34 mouse cellular contexts compared by ENCODE assay signal in the genomic region with DNA sequence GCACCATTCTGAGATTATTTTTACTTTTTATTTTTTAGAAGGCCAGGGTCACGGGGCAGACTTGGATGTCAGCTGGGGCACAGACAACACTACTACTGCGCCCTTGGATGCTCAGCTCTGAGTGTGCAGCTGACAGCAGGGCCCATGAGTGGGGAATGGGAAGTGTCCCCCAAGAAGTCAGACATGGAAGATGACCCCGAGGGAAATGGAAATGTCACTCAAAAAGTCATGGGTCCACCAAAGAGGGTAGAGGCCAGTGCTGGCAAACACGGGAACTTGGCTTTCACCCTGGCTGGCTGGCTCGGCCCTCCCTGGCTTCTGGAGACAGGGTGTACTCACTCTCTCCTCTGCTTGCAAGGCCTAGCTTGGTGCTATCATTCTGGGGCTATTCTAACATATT.
"Had no signal": no experiment of that assay in that cellular context is flagged by ENCODE, and none has a peak within 500 bp of the region (broad histone marks: within the 10 kb centered on the region; RNA-seq: fewer than 3 reads in every experiment).

No protein-coding gene starts in this region.

- H3K9ac ChIP-seq: heart, embryonic 15.5 days; hindbrain, embryonic 12.5 days; hindbrain, embryonic 13.5 days; hindbrain, embryonic 14.5 days; hindbrain, embryonic 15.5 days; intestine, embryonic 15.5 days; kidney, embryonic 15.5 days had no signal

- H3K27ac ChIP-seq: heart, embryonic 10.5 days; hindbrain, embryonic 10.5 days; hindbrain, embryonic 12.5 days; hindbrain, embryonic 13.5 days; hindbrain, embryonic 14.5 days; hindbrain, embryonic 15.5 days; hindbrain, postnatal 0 days; intestine, embryonic 15.5 days; kidney, embryonic 15.5 days; kidney, postnatal 0 days; layer of hippocampus, adult 2 months; left cerebral cortex, adult 2 months had no signal

- DNase-seq: heart, postnatal 10 days; heart, postnatal 14 days; heart, postnatal 36 days; kidney, adult 11 months; kidney, adult 18-20 months; kidney, adult 2 months; kidney, adult 8-10 months; kidney, adult 9 months; kidney, postnatal 10 days; kidney, postnatal 14 days; kidney, postnatal 25 days; kidney, postnatal 36 days; kidney, postnatal 4 days; layer of hippocampus, adult 9-11 months; layer of hippocampus, postnatal 36 days had no signal

- H3K9me3 ChIP-seq: heart, embryonic 10.5 days; heart, embryonic 12.5 days; heart, embryonic 15.5 days; hindbrain, embryonic 10.5 days; hindbrain, embryonic 12.5 days; hindbrain, embryonic 13.5 days; hindbrain, embryonic 15.5 days; intestine, embryonic 15.5 days; kidney, embryonic 15.5 days had no signal

- H3K4me1 ChIP-seq: hindbrain, embryonic 10.5 days; hindbrain, embryonic 12.5 days; hindbrain, embryonic 13.5 days; hindbrain, embryonic 15.5 days; intestine, embryonic 15.5 days; kidney, embryonic 15.5 days had no signal

- H3K36me3 ChIP-seq: hindbrain, embryonic 10.5 days; hindbrain, embryonic 12.5 days; hindbrain, embryonic 13.5 days; hindbrain, embryonic 15.5 days; intestine, embryonic 15.5 days; kidney, embryonic 15.5 days had no signal

- H3K27me3 ChIP-seq: heart, embryonic 12.5 days; heart, embryonic 15.5 days; hindbrain, embryonic 12.5 days; hindbrain, embryonic 13.5 days; hindbrain, embryonic 15.5 days; intestine, embryonic 15.5 days; kidney, embryonic 15.5 days had no signal

- H3K4me2 ChIP-seq: heart, embryonic 11.5 days; heart, embryonic 12.5 days; heart, embryonic 15.5 days; hindbrain, embryonic 12.5 days; hindbrain, embryonic 13.5 days; hindbrain, embryonic 14.5 days; hindbrain, embryonic 15.5 days; intestine, embryonic 15.5 days; kidney, embryonic 15.5 days had no signal

- ATAC-seq: hindbrain, embryonic 16.5 days; inflammation-experienced regulatory T-cells, adult 6 months; intestine, embryonic 15.5 days; intestine, embryonic 16.5 days; intestine, postnatal 0 days had no signal

- H3K4me3 ChIP-seq: heart, embryonic 10.5 days; heart, embryonic 12.5 days; heart, embryonic 15.5 days; hindbrain, embryonic 10.5 days; hindbrain, embryonic 12.5 days; hindbrain, embryonic 13.5 days; hindbrain, embryonic 15.5 days; intestine, embryonic 15.5 days; kidney, embryonic 15.5 days; layer of hippocampus, adult 2 months; left cerebral cortex, adult 2 months had no signal
